Mouse (Mus musculus): Measurements from ENCODE around the gene Usmg5.

GRCm38 (mm10) chr19:47118634-47119033 is 28.2 kb upstream of the Usmg5 start:
- TF ChIP-seq CTCF (IDR thresholded peaks at IDR 0.05; ENCODE audit: low read depth): no peak
- no peak for TF ChIP-seq EP300 (IDR thresholded peaks at IDR 0.05; ENCODE audit: low read depth)
